Mouse (Mus musculus) frontal cortex, adult (tissue): Measurements from ENCODE around the gene Prkg1.
A peak's percentile ranks its signal among the peaks of the same experiment; 100 is the strongest.

Source experiments
- ATAC-seq: cut with Nextera tagmentation; 2 replicates; pipeline ENCODE4 v1.9.2; 2017; ENCODE audit warnings: mild to moderate bottlenecking, moderate library complexity, mixed read lengths; ENCODE audit not compliant: low TSS enrichment

Gene Prkg1

GRCm38 (mm10) chr19:31764801-31765340 lies at the start of gene Prkg1:
TSS of gene Prkg1 (minus strand) at chr19:31765033.
- peak; percentile 85 for ATAC-seq

DNA sequence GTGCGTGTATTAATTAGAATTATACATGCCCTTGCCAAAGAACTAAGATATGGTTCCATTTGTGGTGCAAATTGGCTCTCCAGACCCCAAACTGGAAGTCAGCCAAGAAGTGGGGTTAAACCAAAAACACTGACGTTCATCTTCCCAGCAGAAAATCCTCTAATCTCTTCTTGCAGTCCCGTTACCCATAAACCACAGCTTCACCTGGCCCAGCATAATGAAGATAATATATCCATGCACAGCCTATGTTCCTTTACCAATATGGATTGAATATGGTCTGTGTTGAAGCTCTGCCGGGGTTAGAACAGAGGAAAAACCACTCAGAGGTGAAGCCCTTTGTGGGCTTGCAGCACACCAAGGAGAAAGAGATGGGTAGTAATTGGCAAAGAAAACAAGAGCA lies 48.3 kb upstream of the Prkg1 start:
- no peak for ATAC-seq

GRCm38 (mm10) chr19:31811371-31811770 lies 46.5 kb upstream of the Prkg1 start:
- peak; percentile 67 for ATAC-seq

GRCm38 (mm10) chr19:31805391-31805790 lies 40.6 kb upstream of the Prkg1 start:
- no peak for ATAC-seq

DNA sequence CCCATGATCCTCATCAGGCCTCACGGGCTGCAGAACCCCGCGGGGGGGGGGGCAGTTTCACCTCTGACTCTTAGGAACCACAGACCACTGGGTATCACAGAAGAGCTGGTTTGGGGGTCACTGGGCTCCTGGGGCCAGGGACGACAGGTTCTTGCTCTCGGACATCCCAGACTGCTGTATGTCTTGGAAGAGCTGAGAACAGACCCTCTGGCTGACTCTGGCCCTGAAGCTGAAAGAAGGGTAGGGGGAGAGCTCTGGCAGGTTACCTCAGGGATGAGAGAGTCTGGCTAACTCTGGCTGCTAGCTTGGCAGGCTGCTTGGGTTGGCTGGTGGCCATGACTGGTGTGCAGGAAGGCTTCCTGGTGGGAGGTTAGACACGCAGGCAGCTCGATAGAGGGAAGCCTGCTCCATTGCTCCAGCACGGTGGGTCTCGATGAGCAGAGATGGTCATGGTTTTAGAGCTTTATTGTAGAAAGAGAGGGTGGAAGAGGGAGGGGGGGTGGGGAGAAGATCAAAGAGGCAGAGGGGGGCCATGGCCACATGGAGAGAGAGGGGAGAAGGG lies 30.7 kb upstream of the Prkg1 start:
- ATAC-seq: no peak

DNA sequence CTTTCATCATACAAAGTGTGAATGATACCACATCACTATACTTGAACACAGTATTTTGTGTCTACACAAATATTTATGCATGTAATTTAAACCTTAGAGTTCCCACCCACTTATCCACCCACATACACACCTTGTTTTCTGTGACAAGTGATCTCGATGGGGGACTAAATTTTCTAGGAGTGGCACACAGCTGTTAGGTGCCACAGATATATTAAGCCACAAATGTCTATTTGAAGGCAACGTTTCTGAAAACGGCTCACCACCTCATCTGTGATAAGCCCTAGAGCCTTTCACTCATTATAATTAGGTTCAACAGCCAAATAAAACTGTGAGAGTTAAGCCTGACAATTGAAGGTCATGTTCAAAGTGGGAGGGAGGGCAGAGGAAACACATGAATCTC lies 26.9 kb upstream of the Prkg1 start:
- no peak for ATAC-seq

GRCm38 (mm10) chr19:31781521-31782018 lies 16.7 kb upstream of the Prkg1 start:
- no peak for ATAC-seq

- no peak for ATAC-seq
Measured at GRCm38 (mm10) chr19:31781077-31781476, 16.2 kb upstream of the Prkg1 start.

DNA sequence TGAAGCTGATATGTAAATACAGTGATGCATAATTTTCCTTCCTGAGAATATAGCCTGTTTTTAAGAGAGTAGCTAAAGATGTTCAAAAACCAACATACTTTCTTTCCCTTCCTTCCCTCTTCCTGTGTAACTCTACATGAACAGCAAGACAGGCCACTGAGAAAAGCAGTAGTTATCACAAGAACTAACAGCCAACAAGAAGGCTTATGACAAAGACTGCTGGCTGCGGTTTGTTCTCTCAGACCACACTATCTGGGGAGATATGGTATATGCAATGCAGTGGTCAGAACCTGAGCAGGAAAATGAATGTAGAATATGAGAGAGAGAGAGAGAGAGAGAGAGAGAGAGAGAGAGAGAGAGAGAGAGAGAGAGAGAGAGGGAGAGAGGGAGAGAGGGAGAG lies 15.4 kb upstream of the Prkg1 start:
- no peak for ATAC-seq

- no peak for ATAC-seq
Measured at GRCm38 (mm10) chr19:31779021-31779420, 14.2 kb upstream of the Prkg1 start.

- ATAC-seq: no peak; the same call in 1 of the 2 replicates
Measured at GRCm38 (mm10) chr19:31767004-31767403, 2.2 kb upstream of the Prkg1 start.

GRCm38 (mm10) chr19:31765451-31765850 lies 618 bp upstream of the Prkg1 start:
- no peak for ATAC-seq

DNA sequence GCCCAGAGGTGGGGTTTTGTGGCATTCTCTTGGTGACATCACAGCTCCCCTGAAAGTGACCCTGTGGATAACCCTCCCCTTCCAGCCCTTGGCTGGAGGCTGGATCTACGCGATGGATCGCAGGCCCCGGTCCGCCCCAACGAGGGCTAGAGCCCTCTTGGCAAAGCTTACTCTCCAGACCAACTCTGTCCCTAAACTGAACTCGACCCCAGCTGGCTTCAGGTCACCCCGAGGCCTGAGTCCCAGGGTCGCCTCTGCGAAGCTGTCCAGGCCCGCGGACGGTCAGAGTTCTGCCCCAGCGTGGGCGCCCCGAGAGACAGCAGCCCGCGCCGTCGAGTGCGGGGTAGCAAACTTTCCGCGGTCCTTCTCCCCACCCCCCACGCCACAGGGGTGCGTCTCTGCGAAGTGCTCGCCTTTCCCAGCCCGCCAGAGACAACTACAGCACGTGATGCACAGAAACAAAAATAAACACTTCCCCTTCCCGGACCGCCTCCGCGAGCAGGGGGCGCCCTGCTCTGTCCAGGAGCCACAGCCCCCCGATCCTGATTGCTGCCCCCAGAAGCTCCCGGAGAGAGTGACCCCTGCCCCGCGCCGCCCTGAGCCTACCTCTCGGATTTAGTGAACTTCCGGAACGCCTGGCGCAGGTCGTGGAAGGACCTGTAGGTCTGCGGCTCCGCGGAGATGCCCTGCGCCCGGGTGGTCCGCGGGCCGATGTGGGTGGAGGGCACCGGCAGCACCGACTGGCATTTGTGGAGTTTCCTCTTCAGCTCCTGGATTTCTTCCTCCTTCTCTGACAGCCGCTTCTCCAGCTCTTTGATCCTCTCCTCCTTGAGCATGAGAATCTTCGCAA lies 657 bp downstream of the Prkg1 start:
- ATAC-seq: 0 out of 2 replicates have a peak, but pooled peaks have one; percentile 8

GRCm38 (mm10) chr19:31763246-31763821 lies 1.5 kb downstream of the Prkg1 start:
- no peak for ATAC-seq

GRCm38 (mm10) chr19:31762411-31763245 lies 2.2 kb downstream of the Prkg1 start:
- no peak for ATAC-seq

DNA sequence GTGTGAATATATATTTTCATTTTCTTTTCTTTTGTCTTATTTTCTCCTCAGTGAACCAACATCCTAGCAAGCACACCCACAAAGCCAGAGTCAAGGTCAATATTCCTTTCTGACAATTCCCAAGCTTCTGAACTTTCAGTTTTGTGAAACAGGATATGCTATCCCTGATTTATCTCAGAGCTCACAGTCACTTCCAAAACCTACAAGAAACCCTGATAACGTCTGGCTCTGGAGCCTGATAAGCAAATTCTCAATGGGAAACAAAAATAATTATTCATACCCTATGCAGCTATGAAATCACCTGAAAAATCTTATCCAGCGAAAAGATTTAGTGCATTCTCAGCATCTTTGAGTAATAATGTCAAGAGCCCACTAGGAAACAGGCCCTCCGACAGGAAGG lies 5.0 kb downstream of the Prkg1 start:
- no peak for ATAC-seq

DNA sequence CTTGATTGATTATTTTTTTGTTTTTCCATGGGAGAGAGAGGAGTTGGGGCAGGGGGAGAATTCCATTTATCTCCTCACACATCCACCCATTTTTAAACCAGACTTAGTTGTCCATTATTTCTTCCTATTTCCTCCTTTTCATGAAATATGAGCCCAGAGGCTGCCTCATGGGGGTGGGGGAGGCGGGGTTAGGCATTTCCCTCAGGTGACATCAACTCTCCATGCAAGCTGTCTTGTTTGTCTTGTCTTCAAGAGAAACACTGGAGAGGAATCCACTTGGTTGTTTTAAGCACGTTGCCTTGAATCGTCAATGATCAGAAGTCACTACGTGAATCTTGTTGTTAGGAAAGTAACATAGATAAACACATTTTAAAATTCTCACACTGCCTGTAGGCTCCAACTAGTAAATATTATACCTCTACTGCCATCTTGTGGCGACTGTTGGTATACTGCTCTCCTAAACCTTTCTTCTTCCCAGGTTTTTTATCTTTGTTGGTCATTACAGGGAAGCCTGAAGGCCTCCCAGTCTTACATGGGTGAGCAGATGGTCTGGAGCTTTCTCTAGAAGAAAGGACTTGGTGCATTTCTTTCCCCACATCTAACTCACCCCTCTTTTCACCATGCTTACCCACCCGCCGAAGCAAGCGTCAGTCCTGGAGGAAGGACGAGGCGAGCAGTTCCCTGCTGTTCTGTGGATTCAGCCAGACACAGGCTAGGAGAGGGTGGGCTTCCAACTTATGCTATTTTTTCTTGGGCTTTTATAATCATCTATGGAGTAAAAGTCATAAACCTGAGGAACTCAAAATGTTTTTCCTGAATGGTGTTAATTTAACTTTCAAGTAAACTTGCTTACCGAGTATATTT lies 8.7 kb downstream of the Prkg1 start:
- peak; percentile 79 for ATAC-seq

DNA sequence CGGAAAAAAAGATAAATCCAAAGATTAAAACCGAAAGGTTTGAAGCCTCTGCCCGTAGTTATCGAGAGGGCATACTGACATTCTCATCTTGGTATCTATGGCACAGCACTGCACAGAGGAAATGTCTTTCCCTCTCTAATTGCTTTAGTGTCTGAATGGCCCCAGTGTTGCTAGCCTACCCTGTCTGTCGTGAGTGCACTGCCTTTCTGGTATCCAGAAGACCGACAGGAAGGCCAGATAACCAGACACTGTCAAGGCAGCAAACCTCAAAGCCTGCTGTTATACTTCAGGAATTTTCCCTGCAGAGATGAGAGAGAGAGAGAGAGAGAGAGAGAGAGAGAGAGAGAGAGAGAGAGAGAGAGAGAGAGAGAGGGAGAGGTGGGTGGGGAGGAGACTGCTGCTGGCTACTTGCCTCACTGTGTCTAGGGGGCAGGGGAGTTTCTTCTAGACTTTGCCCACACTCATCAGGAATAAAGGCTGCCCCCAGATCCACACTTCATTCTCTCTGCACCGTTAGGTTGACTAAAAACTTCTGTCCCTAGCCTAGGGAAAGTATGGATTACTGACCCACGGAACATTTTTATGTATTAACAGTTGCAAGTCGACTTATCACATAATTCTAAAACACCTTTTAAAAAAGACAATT lies 10.1 kb downstream of the Prkg1 start:
- no peak for ATAC-seq

- no peak for ATAC-seq
Measured at GRCm38 (mm10) chr19:31750976-31751676, 13.7 kb downstream of the Prkg1 start.

- ATAC-seq: no peak
Measured at GRCm38 (mm10) chr19:31746635-31747034, 18.2 kb downstream of the Prkg1 start.
